Comparison of ENCODE assay signal across 28 mouse cellular contexts in the genomic region with DNA sequence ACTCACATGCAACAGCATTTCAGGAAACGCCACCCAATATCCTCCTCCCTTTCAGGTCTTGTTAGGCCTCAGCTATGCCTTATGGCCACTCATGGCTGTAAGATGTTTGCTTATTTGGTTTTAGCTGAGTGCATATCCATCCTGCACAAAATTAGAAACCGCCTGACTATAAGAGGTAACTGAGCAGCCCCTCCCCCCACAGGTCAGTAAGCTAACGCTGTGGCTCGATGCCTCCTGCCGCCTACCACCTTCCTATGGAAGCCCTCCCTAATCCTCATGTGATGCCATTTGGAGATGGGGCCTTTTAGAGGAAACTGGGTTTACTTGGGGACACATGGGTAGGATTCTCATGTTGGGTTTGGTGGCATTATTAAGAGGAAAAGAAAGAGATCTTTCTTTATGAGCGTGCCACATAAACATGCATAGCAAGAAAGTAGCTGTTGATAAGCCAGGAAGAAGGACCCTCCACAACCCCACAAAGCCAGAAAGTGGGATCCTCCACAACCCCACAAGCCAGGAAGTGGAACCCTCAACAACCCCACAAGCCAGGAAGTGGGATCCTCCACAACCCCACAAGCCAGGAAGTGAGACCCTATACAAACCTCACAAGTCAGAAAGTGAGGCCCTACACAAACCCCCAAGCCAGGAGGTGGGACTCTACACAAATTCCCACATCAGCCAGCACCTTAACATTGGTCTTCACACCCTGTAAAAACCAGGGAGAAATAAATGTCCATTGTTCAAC.
DNase-seq lines count a peak whose midpoint lies in the region; ATAC-seq lines count a peak whose summit lies in the region.
"Had no signal": no experiment of that assay in that cellular context is flagged by ENCODE, and none has a peak within 500 bp of the region (broad histone marks: within the 10 kb centered on the region; RNA-seq: fewer than 3 reads in every experiment).

No protein-coding gene starts in this region.

- ATAC-seq in embryonic facial prominence, embryonic 13.5 days (ENCODE audit: insufficient number of reproducible peaks, insufficient read depth, low FRiP score, low TSS enrichment, low read depth), result peak; percentile 52; the same call in 1 of the 2 replicates
- no peak for ATAC-seq in liver, embryonic 11.5 days (replicated peaks; ENCODE audit: low FRiP score)
- no peak for ATAC-seq in activated CD4-positive, CD25-positive, alpha-beta regulatory T cell, adult 4 months
- ATAC-seq: hindbrain, embryonic 16.5 days; intestine, embryonic 15.5 days; Patski had no signal

- H3K9me3 ChIP-seq in embryonic facial prominence, embryonic 13.5 days, result no peaks in the 10 kb centered on the region
- H3K9me3 ChIP-seq in embryonic facial prominence, embryonic 10.5 days, result no peaks in the 10 kb centered on the region
- no peaks in the 10 kb centered on the region for H3K9me3 ChIP-seq in liver, embryonic 11.5 days (ENCODE audit: control insufficient read depth, low read length)
- H3K9me3 ChIP-seq: embryonic facial prominence, embryonic 15.5 days; intestine, embryonic 15.5 days; limb, embryonic 13.5 days; liver, embryonic 15.5 days; stomach, embryonic 15.5 days had no signal

- no peak overlapping the region for H3K9ac ChIP-seq in embryonic facial prominence, embryonic 13.5 days
- no peak overlapping the region for H3K9ac ChIP-seq in liver, embryonic 11.5 days (ENCODE audit: low read depth, low read length)
- H3K9ac ChIP-seq: embryonic facial prominence, embryonic 15.5 days; forebrain, postnatal 0 days; intestine, embryonic 15.5 days; limb, embryonic 13.5 days; liver, embryonic 15.5 days; stomach, embryonic 15.5 days had no signal

- no peaks in the 10 kb centered on the region for H3K36me3 ChIP-seq in embryonic facial prominence, embryonic 13.5 days
- no peaks in the 10 kb centered on the region for H3K36me3 ChIP-seq in embryonic facial prominence, embryonic 10.5 days (replicated peaks)
- H3K36me3 ChIP-seq in liver, embryonic 11.5 days (ENCODE audit: control insufficient read depth, insufficient read depth, low read length), result no peaks in the 10 kb centered on the region
- H3K36me3 ChIP-seq: embryonic facial prominence, embryonic 15.5 days; intestine, embryonic 15.5 days; limb, embryonic 13.5 days; liver, embryonic 15.5 days; stomach, embryonic 15.5 days had no signal

- no peaks in the 10 kb centered on the region for H3K27me3 ChIP-seq in embryonic facial prominence, embryonic 13.5 days
- no peaks in the 10 kb centered on the region for H3K27me3 ChIP-seq in embryonic facial prominence, embryonic 10.5 days (replicated peaks; ENCODE audit: low read depth, poor library complexity, severe bottlenecking)
- no peaks in the 10 kb centered on the region for H3K27me3 ChIP-seq in liver, embryonic 11.5 days (replicated peaks; ENCODE audit: control insufficient read depth, insufficient read depth, low read length)
- H3K27me3 ChIP-seq: embryonic facial prominence, embryonic 15.5 days; intestine, embryonic 15.5 days; limb, embryonic 13.5 days; liver, embryonic 15.5 days; Patski; stomach, embryonic 15.5 days had no signal

- H3K4me2 ChIP-seq in embryonic facial prominence, embryonic 13.5 days, result no peak overlapping the region
- no peak overlapping the region for H3K4me2 ChIP-seq in liver, embryonic 11.5 days
- H3K4me2 ChIP-seq: embryonic facial prominence, embryonic 15.5 days; intestine, embryonic 15.5 days; limb, embryonic 13.5 days; liver, embryonic 15.5 days; midbrain, embryonic 11.5 days; stomach, embryonic 15.5 days had no signal

- H3K4me1 ChIP-seq in embryonic facial prominence, embryonic 13.5 days, result no peaks in the 10 kb centered on the region
- no peaks in the 10 kb centered on the region for H3K4me1 ChIP-seq in embryonic facial prominence, embryonic 10.5 days
- no peaks in the 10 kb centered on the region for H3K4me1 ChIP-seq in liver, embryonic 11.5 days (replicated peaks; ENCODE audit: control insufficient read depth, insufficient read depth, low read length)
- H3K4me1 ChIP-seq: embryonic facial prominence, embryonic 15.5 days; intestine, embryonic 15.5 days; liver, embryonic 15.5 days; stomach, embryonic 15.5 days had no signal

- no peak overlapping the region for H3K4me3 ChIP-seq in embryonic facial prominence, embryonic 13.5 days
- H3K4me3 ChIP-seq in embryonic facial prominence, embryonic 10.5 days, result no peak overlapping the region
- H3K4me3 ChIP-seq in liver, embryonic 11.5 days (ENCODE audit: low read depth, low read length), result no peak overlapping the region
- H3K4me3 ChIP-seq: embryonic facial prominence, embryonic 15.5 days; heart, adult 2 months; intestine, embryonic 15.5 days; limb, embryonic 13.5 days; liver, embryonic 15.5 days; stomach, embryonic 15.5 days had no signal

- WGBS in embryonic facial prominence, embryonic 13.5 days, result 76% methylated on average over 6 of the region's 6 CpGs
- WGBS in embryonic facial prominence, embryonic 10.5 days, result 82% methylated on average over 6 of the region's 6 CpGs
- WGBS in liver, embryonic 11.5 days, result 71% methylated on average over 6 of the region's 6 CpGs

- no peak overlapping the region for H3K27ac ChIP-seq in embryonic facial prominence, embryonic 13.5 days
- H3K27ac ChIP-seq in embryonic facial prominence, embryonic 10.5 days (replicated peaks), result no peak overlapping the region
- H3K27ac ChIP-seq in liver, embryonic 11.5 days (ENCODE audit: low read depth, low read length), result no peak overlapping the region
- H3K27ac ChIP-seq: embryonic facial prominence, embryonic 15.5 days; heart, adult 2 months; intestine, embryonic 15.5 days; limb, embryonic 13.5 days; liver, embryonic 15.5 days; stomach, embryonic 15.5 days had no signal

- DNase-seq in embryonic facial prominence, embryonic 10.5 days (ENCODE audit: low spot score), result no peak
- peak; percentile 24 for DNase-seq in liver, embryonic 11.5 days (ENCODE audit: low spot score)
- DNase-seq in liver, result no peak
- DNase-seq in thymus, postnatal 36 days, result peak; percentile 25 to 39
- no peak for DNase-seq in thymus, postnatal 0 days (ENCODE audit: low spot score)
- no peak for DNase-seq in Muller cell, postnatal 12 days (ENCODE audit: inconsistent ontology term)
- DNase-seq: adrenal gland, adult 2 months; cerebellum, adult 18-20 months; cerebellum, postnatal 25 days; embryo, embryonic 11 days; forebrain, postnatal 0 days; gastrocnemius, postnatal 14 days; heart, adult 2 months; heart, postnatal 36 days; kidney, adult 9 months; layer of hippocampus, adult 9-11 months; right cerebral cortex, adult 18-20 months; right cerebral cortex, postnatal 4 days had no signal

Comparison
In these comparisons a context has a peak if more than half of its experiments do, and no peak if none do; other contexts are left out.
1. DNase-seq: peak in liver, embryonic 11.5 days (single experiment) and thymus, postnatal 36 days (2 of 2); none in embryonic facial prominence, embryonic 10.5 days (single experiment), liver (single experiment), thymus, postnatal 0 days (single experiment) and Muller cell, postnatal 12 days (single experiment).